Mouse (Mus musculus): ENCODE results near the gene Tmem132c.

DNA sequence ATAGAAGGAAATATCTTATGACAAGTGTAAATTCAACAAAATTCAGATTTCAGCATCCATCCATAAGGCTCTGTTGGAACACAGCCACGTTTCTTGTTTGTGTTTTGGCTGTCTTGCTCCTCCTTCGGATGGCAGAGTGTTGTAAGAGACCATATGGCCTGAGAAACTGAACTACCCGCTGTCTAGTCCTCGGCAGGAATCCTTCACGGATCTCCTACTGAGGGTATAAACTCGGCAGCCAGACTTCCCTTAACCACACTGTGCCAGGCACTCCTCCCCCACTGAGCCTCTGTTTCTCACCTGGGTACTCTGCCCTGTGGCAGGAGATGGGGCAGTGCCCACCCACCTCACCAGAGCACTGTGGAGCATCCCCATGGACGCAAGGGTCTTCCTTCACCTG lies 174.9 kb downstream of the Tmem132c start:
- TF ChIP-seq POLR2A (IDR thresholded peaks at IDR 0.05; ENCODE audit: low read depth, low read length) (no peak), CTCF (IDR thresholded peaks at IDR 0.05; ENCODE audit: extremely low read depth, insufficient read depth, insufficient read length, insufficient replicate concordance) (no peak)
